In genomic region chr11:5495286-5495832, GRCm38 (mm10) we compare ENCODE assay signal across 22 mouse cellular contexts.
"Had no signal": no experiment of that assay in that cellular context is flagged by ENCODE, and none has a peak within 500 bp of the region (broad histone marks: within the 10 kb centered on the region; RNA-seq: fewer than 3 reads in every experiment).

No protein-coding gene starts in this region.

- DNase-seq: kidney, postnatal 25 days; layer of hippocampus, adult 9-11 months; liver; lung, adult 2 months; lung, postnatal 14 days; lung, postnatal 4 days; retina, postnatal 1 day; right cerebral cortex, postnatal 4 days; thymus, adult 2 months; thymus, postnatal 14 days; thymus, postnatal 4 days had no signal

- H3K4me3 ChIP-seq: layer of hippocampus, adult 2 months; limb, embryonic 10.5 days; limb, embryonic 13.5 days; liver, embryonic 12.5 days; liver, embryonic 15.5 days; midbrain, embryonic 12.5 days; myocyte; neural tube, embryonic 13.5 days had no signal

- H3K9ac ChIP-seq: limb, embryonic 13.5 days; liver, embryonic 12.5 days; liver, embryonic 15.5 days; midbrain, embryonic 12.5 days; neural tube, embryonic 13.5 days had no signal

- H3K36me3 ChIP-seq: limb, embryonic 10.5 days; limb, embryonic 13.5 days; liver, embryonic 12.5 days; liver, embryonic 15.5 days; midbrain, embryonic 12.5 days; neural tube, embryonic 13.5 days had no signal

- H3K27me3 ChIP-seq: limb, embryonic 13.5 days; liver, embryonic 12.5 days; liver, embryonic 15.5 days; midbrain, embryonic 12.5 days; neural tube, embryonic 13.5 days had no signal

- H3K9me3 ChIP-seq: limb, embryonic 10.5 days; limb, embryonic 13.5 days; liver, embryonic 12.5 days; liver, embryonic 15.5 days; midbrain, embryonic 12.5 days; neural tube, embryonic 13.5 days had no signal

- H3K27ac ChIP-seq: kidney, postnatal 0 days; layer of hippocampus, adult 2 months; limb, embryonic 10.5 days; limb, embryonic 13.5 days; liver, embryonic 12.5 days; liver, embryonic 15.5 days; midbrain, embryonic 12.5 days; neural tube, embryonic 13.5 days; stomach, postnatal 0 days had no signal

- H3K4me1 ChIP-seq: limb, embryonic 13.5 days; midbrain, embryonic 12.5 days; neural tube, embryonic 13.5 days had no signal

- H3K4me2 ChIP-seq: limb, embryonic 13.5 days; liver, embryonic 12.5 days; liver, embryonic 15.5 days; midbrain, embryonic 12.5 days; neural tube, embryonic 13.5 days had no signal

- ATAC-seq: liver, embryonic 12.5 days; midbrain, embryonic 16.5 days had no signal
